Mouse (Mus musculus) heart, postnatal 0 days (tissue): ENCODE data around the gene Ntng1. TPM values are rescaled to one million over a fixed set of nuclear protein-coding genes. Genes with fewer than 3 reads are reported as not detected.
A peak's percentile ranks its signal among the peaks of the same experiment; 100 is the strongest.

Experiments
- ATAC-seq: fragments of 200-750 bp; cut with Nextera tagmentation; 2 replicates; pipeline ENCODE4 v1.8.0; 2017; ENCODE audit warnings: low read depth, moderate number of reproducible peaks, moderate library complexity; ENCODE audit not compliant: insufficient read depth
- DNase-seq: peaks from one replicate; pipeline ENCODE4 v3.0.0-alpha.2; 2016; ENCODE audit warnings: low spot score
- H3K27ac ChIP-seq: fragments of 300-500 bp; sonication (generic); 2 replicates; pipeline ENCODE4 v1.5.1; 2014; ENCODE audit warnings: low read depth, mild to moderate bottlenecking
- H3K27me3 ChIP-seq: fragments of 300-500 bp; sonication (generic); 2 replicates; pipeline ENCODE4 v1.6.1; 2014; ENCODE audit warnings: low read length, mixed read lengths; ENCODE audit not compliant: control insufficient read depth, insufficient read depth
- H3K36me3 ChIP-seq: fragments of 300-500 bp; sonication (generic); replicated peaks from 2 replicates; pipeline ENCODE4 v1.6.1; 2014; ENCODE audit warnings: low read length, mixed read lengths; ENCODE audit not compliant: control insufficient read depth, insufficient read depth
- H3K4me1 ChIP-seq: fragments of 300-500 bp; sonication (generic); 2 replicates; pipeline ENCODE4 v1.6.1; 2014; ENCODE audit warnings: antibody characterized with exemption; ENCODE audit not compliant: control insufficient read depth, insufficient read depth
- H3K4me2 ChIP-seq: fragments of 300-500 bp; sonication (generic); 2 replicates; pipeline ENCODE4 v1.6.1; 2014; ENCODE audit warnings: low read depth, mild to moderate bottlenecking, low read length, moderate library complexity
- H3K4me3 ChIP-seq: fragments of 300-500 bp; sonication (generic); 2 replicates; pipeline ENCODE4 v1.5.1; 2014; ENCODE audit warnings: low read depth, low read length
- H3K9ac ChIP-seq: fragments of 300-500 bp; sonication (generic); replicated peaks from 2 replicates; pipeline ENCODE4 v1.6.1; 2014; ENCODE audit warnings: low read depth, low read length, mixed read lengths
- H3K9me3 ChIP-seq: fragments of 300-500 bp; sonication (generic); replicated peaks from 2 replicates; pipeline ENCODE4 v1.6.1; 2016; ENCODE audit warnings: low read length; ENCODE audit not compliant: control insufficient read depth
- CTCF ChIP-seq: IDR thresholded peaks from 2 replicates; pipeline ENCODE4 v1.5.1; 2016; ENCODE audit warnings: antibody characterized with exemption, control low read depth, low read depth
- EP300 ChIP-seq: IDR thresholded peaks from 2 replicates; pipeline ENCODE4 v1.6.1; 2016; ENCODE audit warnings: antibody characterized with exemption, low read depth
- WGBS: fragments of 180-500 bp; shearing (Covaris S2); extraction: QIAGEN DNeasy Blood & Tissue Kit; methylation state at CpG from one replicate; pipeline ENCODE4 v1.1.7; 2014; 5-methylcytosine and 5-hydroxymethylcytosine counted together
- polyA plus RNA-seq: library from polyadenylated mRNA; unstranded; fragments of >200 nt; fragmentation: Nextera tagmentation; extraction: Ambion mirVana; gene quantifications from 2 replicates; pipeline ENCODE4 v1.2.1, GENCODE M21; 2015
- total RNA-seq: library from RNA; depleted of rRNA; stranded (reverse); fragments of >200 nt; gene quantifications from 2 replicates; pipeline ENCODE4 v1.2.3, GENCODE M21; 2014; ENCODE audit warnings: low replicate concordance

Gene Ntng1
- total and polyA plus RNA-seq, 2 experiments from 2014 or later, result 0.12 to 0.65 TPM

- H3K27ac ChIP-seq, result no peak overlapping the region
- H3K9me3 ChIP-seq, result no peaks in the 10 kb centered on the region
- peak overlapping the region; percentile 69 for H3K4me3 ChIP-seq
- DNase-seq, result no peak
- H3K27me3 ChIP-seq, result peaks cover 34% of the 10 kb centered on the region
- ATAC-seq, result 0 out of 2 replicates have a peak, but pooled peaks have one; percentile 14
- TF ChIP-seq CTCF (no peak), EP300 (no peak)
- peaks cover 10% of the 10 kb centered on the region; the same call in 1 of the 2 replicates for H3K4me1 ChIP-seq
- H3K9ac ChIP-seq, result peak overlapping the region; percentile 25; the same call in 1 of the 2 replicates
- H3K36me3 ChIP-seq, result no peaks in the 10 kb centered on the region
- H3K4me2 ChIP-seq, result peak overlapping the region; percentile 100
- WGBS, result under 1% methylated on average over 74 of the region's 77 CpGs
These were observed 1.3 kb downstream of the Ntng1 start for GRCm38 (mm10) chr3:110142314-110143205.

DNA sequence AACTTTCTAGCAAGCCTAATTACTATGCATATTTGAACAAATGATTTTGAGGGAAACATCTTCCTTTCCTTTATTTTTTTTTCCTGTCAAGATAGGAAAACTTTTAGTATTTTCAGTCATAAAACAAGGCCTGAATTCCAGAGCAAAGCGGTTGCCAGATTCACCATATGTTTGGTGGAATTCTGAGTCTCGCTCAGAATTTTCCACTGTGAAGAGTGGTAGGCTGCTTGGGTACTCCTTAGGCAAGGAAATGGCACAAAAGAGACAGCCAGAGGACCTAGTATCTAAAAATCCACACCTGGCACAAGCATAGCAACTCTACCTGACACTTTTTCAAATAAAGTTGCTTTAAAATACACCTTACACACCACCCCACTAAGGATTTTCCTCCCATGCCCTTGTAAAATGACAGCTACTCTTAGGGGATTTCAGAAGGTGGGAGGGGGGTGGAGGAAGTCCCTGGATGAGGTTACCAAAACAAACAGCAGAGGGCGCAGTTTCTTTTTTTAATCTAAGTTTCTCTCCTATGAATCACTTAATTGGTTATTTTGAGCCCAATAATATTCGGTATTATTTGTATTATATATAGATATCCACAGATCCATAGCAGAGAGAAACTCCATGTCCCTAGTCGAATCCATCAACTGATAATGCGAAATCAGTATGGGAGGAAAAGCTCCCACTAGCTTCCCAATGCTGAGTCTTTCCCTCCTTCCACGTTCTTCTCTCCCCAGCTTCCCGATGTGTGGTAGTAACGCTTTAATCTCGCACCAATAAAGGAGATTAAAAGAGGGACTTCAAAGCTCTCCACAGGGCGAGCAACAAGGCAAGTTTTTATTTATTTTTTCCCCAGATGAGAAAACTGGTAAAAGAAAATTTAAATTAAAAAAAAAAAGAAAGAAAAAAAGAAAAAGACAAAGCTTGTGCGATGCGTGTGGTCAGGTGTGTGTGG, 2.2 kb downstream of the Ntng1 start:
- DNase-seq, result peak; percentile 57
- H3K4me3 ChIP-seq, result peak overlapping the region; percentile 69
- H3K9me3 ChIP-seq, result no peaks in the 10 kb centered on the region
- peak overlapping the region; percentile 100 for H3K4me2 ChIP-seq
- ATAC-seq, result no peak
- no peak for TF ChIP-seq EP300
- peak; percentile 33 for TF ChIP-seq CTCF
- no peaks in the 10 kb centered on the region for H3K36me3 ChIP-seq
- 2% methylated on average over 13 of the region's 13 CpGs for WGBS
- H3K27ac ChIP-seq, result no peak overlapping the region
- H3K4me1 ChIP-seq, result peaks cover 10% of the 10 kb centered on the region; the same call in 1 of the 2 replicates
- H3K9ac ChIP-seq, result 0 out of 2 replicates have a peak overlapping the region, but pooled peaks have one; percentile 25
- H3K27me3 ChIP-seq, result peaks cover 34% of the 10 kb centered on the region

DNA sequence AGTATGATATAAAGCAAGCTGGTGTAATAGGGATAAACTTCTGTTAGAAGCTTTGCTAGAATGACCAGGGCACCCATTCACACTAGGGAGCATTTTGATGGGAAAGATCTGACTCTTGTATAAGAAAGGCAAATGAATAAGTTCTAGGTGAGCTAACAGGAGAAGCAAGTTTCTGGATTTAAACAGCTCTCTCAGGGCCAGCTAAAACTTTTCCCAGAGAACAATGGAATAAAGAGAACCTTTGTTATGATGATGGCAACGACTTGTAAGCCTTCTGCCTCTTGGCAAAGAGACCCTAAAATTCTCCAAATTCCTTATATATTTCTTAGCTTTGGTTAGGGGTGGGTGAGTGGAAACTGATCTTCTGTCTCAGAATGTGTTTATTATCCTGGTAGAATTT, 7.7 kb downstream of the Ntng1 start:
- no peak for TF ChIP-seq EP300
- no peak for TF ChIP-seq CTCF
- 16% methylated on average over 1 of the region's 1 CpGs for WGBS
- Histone ChIP-seq H3K4me3 (no peak overlapping the region), H3K36me3 (no peaks in the 10 kb centered on the region), H3K9ac (no peak overlapping the region), H3K4me2 (no peak overlapping the region), H3K4me1 (no peaks in the 10 kb centered on the region), H3K9me3 (no peaks in the 10 kb centered on the region), H3K27me3 (no peaks in the 10 kb centered on the region), H3K27ac (no peak overlapping the region)
- DNase-seq, result no peak
- ATAC-seq, result no peak

GRCm38 (mm10) chr3:110133150-110133549, 10.7 kb downstream of the Ntng1 start:
- Histone ChIP-seq H3K9me3 (no peaks in the 10 kb centered on the region), H3K4me3 (no peak overlapping the region), H3K4me2 (no peak overlapping the region), H3K9ac (no peak overlapping the region), H3K4me1 (no peaks in the 10 kb centered on the region), H3K27me3 (no peaks in the 10 kb centered on the region), H3K36me3 (no peaks in the 10 kb centered on the region), H3K27ac (no peak overlapping the region)
- ATAC-seq, result no peak
- DNase-seq, result no peak
- WGBS, result 75% methylated on average over 9 of the region's 9 CpGs
- TF ChIP-seq EP300, result no peak
- TF ChIP-seq CTCF, result no peak

- H3K9ac ChIP-seq, result no peak overlapping the region
- no peak for ATAC-seq
- 80% methylated on average over 8 of the region's 8 CpGs for WGBS
These were observed 11.5 kb downstream of the Ntng1 start for GRCm38 (mm10) chr3:110132289-110132688.

More at GRCm38 (mm10) chr3:110132289-110132688, 11.5 kb downstream of the Ntng1 start:
- Histone ChIP-seq H3K36me3 (no peaks in the 10 kb centered on the region), H3K4me2 (no peak overlapping the region), H3K9me3 (no peaks in the 10 kb centered on the region), H3K4me1 (no peaks in the 10 kb centered on the region), H3K27ac (no peak overlapping the region), H3K4me3 (no peak overlapping the region), H3K27me3 (no peaks in the 10 kb centered on the region)
- DNase-seq, result no peak
- TF ChIP-seq CTCF, result no peak
- no peak for TF ChIP-seq EP300
